Mouse (Mus musculus) liver, postnatal 0 days (tissue): Measurements from ENCODE around the gene Wdfy2.

Source experiments
- CTCF ChIP-seq: sonication (generic); IDR thresholded peaks from 2 replicates; pipeline ENCODE4 v1.5.1; 2016; ENCODE audit warnings: antibody characterized with exemption, low read depth
- EP300 ChIP-seq: IDR thresholded peaks from 2 replicates; pipeline ENCODE4 v1.6.1; 2016; ENCODE audit warnings: antibody characterized with exemption, low read depth, mild to moderate bottlenecking

DNA sequence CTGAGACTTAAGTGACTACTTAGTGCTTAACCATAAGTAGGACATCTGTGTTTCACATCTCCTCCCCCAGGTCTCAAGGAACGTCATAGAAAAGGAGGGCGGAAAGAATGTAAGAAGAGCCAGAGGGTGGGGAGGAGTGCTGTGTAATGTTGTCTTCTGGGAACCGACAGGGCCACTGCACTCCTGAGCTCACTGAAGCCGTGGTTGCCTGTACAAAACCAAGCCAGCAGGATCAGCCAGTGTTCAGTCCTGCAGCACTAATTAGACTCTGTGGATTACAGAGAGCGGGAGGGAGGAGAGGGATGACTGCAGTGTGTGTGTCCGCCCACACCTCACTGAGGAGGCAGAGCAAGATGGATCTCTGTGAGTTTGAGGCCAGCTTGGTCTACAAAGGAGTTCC, 13.5 kb downstream of the Wdfy2 start:
- no peak for TF ChIP-seq CTCF
- no peak for TF ChIP-seq EP300
